Mouse (Mus musculus) G1E (cell line): ENCODE measurements around the gene 8030411F24Rik. TPM values are rescaled to one million over a fixed set of nuclear protein-coding genes. Genes with fewer than 3 reads are reported as not detected.

Source experiments
- ATAC-seq: 2 replicates; pipeline ENCODE4 v1.8.0; 2016; ENCODE audit warnings: mild to moderate bottlenecking; ENCODE audit not compliant: insufficient number of reproducible peaks, poor library complexity, low FRiP score, severe bottlenecking; ENCODE audit errors: extremely low read depth
- DNase-seq: peaks from one replicate; pipeline ENCODE4 v3.0.0; 2012; ENCODE audit warnings: low spot score
- H3K27me3 ChIP-seq: 2 replicates; pipeline ENCODE4 v1.6.1; 2012; ENCODE audit warnings: mild to moderate bottlenecking, low read length, inconsistent platforms; ENCODE audit not compliant: insufficient read depth
- H3K36me3 ChIP-seq: replicated peaks from 2 replicates; pipeline ENCODE3; 2012; ENCODE audit warnings: mild to moderate bottlenecking, inconsistent platforms
- H3K4me1 ChIP-seq: 2 replicates; pipeline ENCODE4 v1.6.1; 2012; ENCODE audit warnings: low read depth, low read length, inconsistent platforms, mixed read lengths; ENCODE audit not compliant: insufficient read depth
- H3K4me3 ChIP-seq: 2 replicates; pipeline ENCODE4 v1.5.1; 2012; ENCODE audit warnings: low read depth, mild to moderate bottlenecking, inconsistent platforms, low read length, moderate library complexity, mixed read lengths
- H3K9me3 ChIP-seq: replicated peaks from 2 replicates; pipeline ENCODE4 v1.6.1; 2012; ENCODE audit warnings: inconsistent platforms
- CTCF ChIP-seq: IDR thresholded peaks from 2 replicates; pipeline ENCODE4 v1.5.1; 2012; ENCODE audit warnings: low read depth, low read length, inconsistent platforms, mixed read lengths
- GATA1 ChIP-seq: IDR thresholded peaks from 2 replicates; pipeline ENCODE4 v1.6.1; 2012; ENCODE audit warnings: borderline replicate concordance, low read length, inconsistent platforms, mixed read lengths
- GATA2 ChIP-seq: IDR thresholded peaks from 2 replicates; pipeline ENCODE4 v1.6.1; 2012; ENCODE audit warnings: low read depth, low read length, inconsistent platforms, borderline replicate concordance
- POLR2AphosphoS5 ChIP-seq: IDR thresholded peaks from 2 replicates; pipeline ENCODE4 v1.6.1; 2012; ENCODE audit warnings: low read depth, low read length, inconsistent platforms; ENCODE audit not compliant: insufficient replicate concordance
- TAL1 ChIP-seq: conservative IDR thresholded peaks from 2 replicates; pipeline ENCODE4 v1.6.1; 2012; ENCODE audit warnings: low read depth, low read length, inconsistent platforms, mixed read lengths
- polyA plus RNA-seq: library from polyadenylated mRNA; stranded (reverse); fragments of >175 nt; gene quantifications from 2 replicates; pipeline ENCODE4 v1.2.3, GENCODE M21; 2012
- total RNA-seq, 2 experiments: library from RNA; stranded (forward) in 1 of 2; stranded (reverse) in 1 of 2; fragments of 200-1000 nt in 1 of 2; fragments of >200 nt in 1 of 2; fragmentation: Nextera tagmentation in 1 of 2; gene quantifications; 2 replicates each; pipeline ENCODE4 v1.2.3; 2014 to 2017

8030411F24Rik gene
- total and polyA plus RNA-seq, 3 experiments = not detected

- no peak overlapping the region for H3K4me3 ChIP-seq
- ATAC-seq = no peak
- TF ChIP-seq GATA1 = no peak
- TF ChIP-seq TAL1 = no peak
- TF ChIP-seq GATA2 = no peak
- TF ChIP-seq POLR2AphosphoS5 = no peak
- no peak for TF ChIP-seq CTCF
- no peaks in the 10 kb centered on the region for H3K27me3 ChIP-seq
- H3K9me3 ChIP-seq = no peaks in the 10 kb centered on the region
- no peaks in the 10 kb centered on the region for H3K36me3 ChIP-seq
- no peak for DNase-seq
- H3K4me1 ChIP-seq = no peaks in the 10 kb centered on the region
Measured at GRCm38 (mm10) chr2:148806696-148807095, 24.9 kb downstream of the 8030411F24Rik start.

DNA sequence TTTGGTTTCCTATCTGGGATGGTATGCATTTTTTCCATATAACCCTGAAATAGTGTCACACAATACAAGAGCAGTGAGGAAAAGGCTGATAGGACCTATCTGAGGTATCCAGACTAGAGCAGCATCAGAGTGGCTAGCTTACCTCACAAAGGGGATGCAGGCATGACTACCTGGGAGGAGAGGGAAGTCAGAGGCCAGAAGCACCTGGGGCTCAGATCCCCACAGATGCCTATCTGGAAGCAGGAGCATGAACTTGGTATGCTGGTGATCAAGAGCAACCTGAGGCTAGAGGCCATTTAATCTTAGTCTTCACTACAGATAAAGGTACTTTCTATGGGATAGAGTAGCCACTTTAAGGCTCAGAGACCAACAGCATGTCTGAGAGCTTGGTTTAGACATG, 38.1 kb downstream of the 8030411F24Rik start, which contains the start of gene Cst13:
Cst13 (plus strand) TSS at position 173 of the 400 bp plus-strand sequence.
- Histone ChIP-seq H3K36me3 (no peaks in the 10 kb centered on the region), H3K4me1 (no peaks in the 10 kb centered on the region), H3K9me3 (no peaks in the 10 kb centered on the region), H3K27me3 (no peaks in the 10 kb centered on the region), H3K4me3 (no peak within 1 kb of the TSS)
- no peak for TF ChIP-seq CTCF
- TF ChIP-seq TAL1 = no peak
- no peak for TF ChIP-seq GATA1
- no peak for TF ChIP-seq POLR2AphosphoS5
- TF ChIP-seq GATA2 = no peak
- DNase-seq (no peak), ATAC-seq (no peak)

DNA sequence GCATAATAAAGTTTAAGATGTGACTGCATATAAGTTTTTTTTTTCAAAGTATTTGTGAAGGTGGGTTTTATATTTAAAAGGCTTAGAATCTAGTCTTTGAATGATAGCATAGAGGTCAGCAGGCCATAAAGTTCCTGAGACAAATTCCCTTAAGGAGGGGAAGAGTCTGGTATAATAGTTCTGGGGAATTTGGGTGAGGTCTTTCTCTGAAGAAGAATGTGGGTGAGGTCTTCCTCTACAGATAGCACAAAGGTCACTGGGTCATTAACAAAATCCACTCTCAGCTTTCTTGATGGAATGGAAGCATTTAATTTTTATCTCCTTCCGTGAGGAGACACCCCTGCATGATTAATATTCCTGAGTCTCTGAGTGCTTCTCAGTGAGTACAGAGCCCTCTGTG, 44.2 kb downstream of the 8030411F24Rik start:
- ATAC-seq (no peak), DNase-seq (no peak)
- Histone ChIP-seq H3K27me3 (no peaks in the 10 kb centered on the region), H3K4me3 (no peak overlapping the region), H3K4me1 (no peaks in the 10 kb centered on the region), H3K36me3 (no peaks in the 10 kb centered on the region), H3K9me3 (no peaks in the 10 kb centered on the region)
- no peak for TF ChIP-seq GATA2
- no peak for TF ChIP-seq POLR2AphosphoS5
- no peak for TF ChIP-seq CTCF
- TF ChIP-seq GATA1 = no peak
- TF ChIP-seq TAL1 = no peak

DNA sequence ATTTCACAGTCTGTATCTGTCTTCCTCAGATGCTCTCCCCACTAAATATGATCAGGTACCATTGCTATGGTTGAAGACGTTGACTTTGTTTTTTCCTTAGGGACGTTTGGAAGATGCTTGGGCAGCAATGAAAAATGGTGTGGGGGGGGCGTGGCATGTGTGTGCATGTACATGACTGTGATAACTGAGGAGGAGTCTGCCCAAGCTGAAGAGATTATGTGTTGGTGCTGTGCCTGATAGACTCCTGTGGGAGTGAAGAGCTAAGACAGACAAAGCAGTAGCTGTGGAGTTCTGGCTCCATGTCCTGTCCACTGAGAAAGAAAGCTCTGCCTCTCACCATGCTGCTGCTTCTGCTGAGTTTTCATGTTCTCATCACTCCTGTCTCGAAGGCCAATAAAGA, 53.1 kb downstream of the 8030411F24Rik start, which contains the start of gene Cst9:
Cst9 (plus strand) TSS at position 236 of the 400 bp plus-strand sequence.
- no peak for ATAC-seq
- no peaks in the 10 kb centered on the region for H3K27me3 ChIP-seq
- no peaks in the 10 kb centered on the region for H3K9me3 ChIP-seq
- DNase-seq = no peak
- no peak for TF ChIP-seq TAL1
- no peak for TF ChIP-seq GATA1
- TF ChIP-seq GATA2 = no peak
- no peak for TF ChIP-seq CTCF
- TF ChIP-seq POLR2AphosphoS5 = no peak
- H3K4me3 ChIP-seq = no peak within 1 kb of the TSS
- H3K4me1 ChIP-seq = no peaks in the 10 kb centered on the region
- no peaks in the 10 kb centered on the region for H3K36me3 ChIP-seq

Other genes starting within 250 kb of the 8030411F24Rik start
- gene Nxt1, start 109.4 kb upstream of the 8030411F24Rik start, total RNA-seq (2014; fragmentation: Nextera tagmentation) = 22.5 and 43.9 TPM in 2 replicates
- 49.3 and 64.6 TPM in 2 replicates for gene Nxt1, start 109.4 kb upstream of the 8030411F24Rik start, total RNA-seq (2017)
- gene Nxt1, start 109.4 kb upstream of the 8030411F24Rik start, polyA plus RNA-seq = 29.5 and 33.0 TPM in 2 replicates
- gene Gzf1, start 101.0 kb upstream of the 8030411F24Rik start, total RNA-seq (2014; fragmentation: Nextera tagmentation) = 20.9 and 28.4 TPM in 2 replicates
- gene Gzf1, start 101.0 kb upstream of the 8030411F24Rik start, total RNA-seq (2017) = 24.7 and 27.8 TPM in 2 replicates
- 12.0 and 18.8 TPM in 2 replicates for gene Gzf1, start 101.0 kb upstream of the 8030411F24Rik start, polyA plus RNA-seq
- not detected in 2 replicates for gene Napb, start 49.5 kb upstream of the 8030411F24Rik start, total RNA-seq (2014; fragmentation: Nextera tagmentation)
- 0.16 TPM in 1 of 2 replicates, not detected in the other for gene Napb, start 49.5 kb upstream of the 8030411F24Rik start, total RNA-seq (2017)
- gene Napb, start 49.5 kb upstream of the 8030411F24Rik start, polyA plus RNA-seq = not detected in 2 replicates
- not detected in 2 replicates for gene Cstl1, start 31.7 kb upstream of the 8030411F24Rik start, total RNA-seq (2014; fragmentation: Nextera tagmentation)
- not detected in 2 replicates for gene Cstl1, start 31.7 kb upstream of the 8030411F24Rik start, total RNA-seq (2017)
- not detected in 2 replicates for gene Cstl1, start 31.7 kb upstream of the 8030411F24Rik start, polyA plus RNA-seq
- not detected in 2 replicates for gene Cst11, start 10.5 kb upstream of the 8030411F24Rik start, total RNA-seq (2014; fragmentation: Nextera tagmentation)
- gene Cst11, start 10.5 kb upstream of the 8030411F24Rik start, total RNA-seq (2017) = not detected in 2 replicates
- not detected in 2 replicates for gene Cst11, start 10.5 kb upstream of the 8030411F24Rik start, polyA plus RNA-seq
- not detected in 2 replicates for gene Cst12, start 7.4 kb downstream of the 8030411F24Rik start, total RNA-seq (2014; fragmentation: Nextera tagmentation)
- gene Cst12, start 7.4 kb downstream of the 8030411F24Rik start, total RNA-seq (2017) = not detected in 2 replicates
- not detected in 2 replicates for gene Cst12, start 7.4 kb downstream of the 8030411F24Rik start, polyA plus RNA-seq
- not detected in 2 replicates for gene Cst8, start 16.8 kb downstream of the 8030411F24Rik start, total RNA-seq (2014; fragmentation: Nextera tagmentation)
- not detected in 2 replicates for gene Cst8, start 16.8 kb downstream of the 8030411F24Rik start, total RNA-seq (2017)
- not detected in 2 replicates for gene Cst8, start 16.8 kb downstream of the 8030411F24Rik start, polyA plus RNA-seq
- gene Cst13, start 38.1 kb downstream of the 8030411F24Rik start, total RNA-seq (2014; fragmentation: Nextera tagmentation) = not detected in 2 replicates
- 0.27 TPM in 1 of 2 replicates, not detected in the other for gene Cst13, start 38.1 kb downstream of the 8030411F24Rik start, total RNA-seq (2017)
- gene Cst13, start 38.1 kb downstream of the 8030411F24Rik start, polyA plus RNA-seq = not detected in 2 replicates
- gene Cst9, start 53.1 kb downstream of the 8030411F24Rik start, total RNA-seq (2014; fragmentation: Nextera tagmentation) = not detected in 2 replicates
- not detected in 2 replicates for gene Cst9, start 53.1 kb downstream of the 8030411F24Rik start, total RNA-seq (2017)
- gene Cst9, start 53.1 kb downstream of the 8030411F24Rik start, polyA plus RNA-seq = not detected in 2 replicates
- not detected in 2 replicates for gene 9230104L09Rik, start 83.0 kb downstream of the 8030411F24Rik start, total RNA-seq (2014; fragmentation: Nextera tagmentation)
- gene 9230104L09Rik, start 83.0 kb downstream of the 8030411F24Rik start, total RNA-seq (2017) = not detected in 2 replicates
- not detected in 2 replicates for gene 9230104L09Rik, start 83.0 kb downstream of the 8030411F24Rik start, polyA plus RNA-seq
- gene Cst3, start 93.7 kb downstream of the 8030411F24Rik start, total RNA-seq (2014; fragmentation: Nextera tagmentation) = 36.9 and 46.5 TPM in 2 replicates
- 71.8 and 77.7 TPM in 2 replicates for gene Cst3, start 93.7 kb downstream of the 8030411F24Rik start, total RNA-seq (2017)
- gene Cst3, start 93.7 kb downstream of the 8030411F24Rik start, polyA plus RNA-seq = 82.2 and 105 TPM in 2 replicates
- gene Gm1330, start 221.2 kb downstream of the 8030411F24Rik start, total RNA-seq (2014; fragmentation: Nextera tagmentation) = not detected in 2 replicates
- gene Gm1330, start 221.2 kb downstream of the 8030411F24Rik start, total RNA-seq (2017) = not detected in 2 replicates
- gene Gm1330, start 221.2 kb downstream of the 8030411F24Rik start, polyA plus RNA-seq = not detected in 2 replicates
- not detected in 2 replicates for gene Gm10750, start 235.2 kb downstream of the 8030411F24Rik start, total RNA-seq (2014; fragmentation: Nextera tagmentation)
- gene Gm10750, start 235.2 kb downstream of the 8030411F24Rik start, total RNA-seq (2017) = 0.06 and 0.16 TPM in 2 replicates
- gene Gm10750, start 235.2 kb downstream of the 8030411F24Rik start, polyA plus RNA-seq = not detected in 2 replicates